Mouse (Mus musculus) kidney, adult 8-10 months (tissue): ENCODE results near the gene Osbpl5.

Source experiments
- DNase-seq, 2 experiments: peaks; one replicate each; pipeline ENCODE4 v3.0.0; 2022

The Osbpl5 gene

GRCm38 (mm10) chr7:143753990-143754715 is 2.6 kb downstream of the Osbpl5 start:
- DNase-seq = peak; percentile 33 to 65

DNA sequence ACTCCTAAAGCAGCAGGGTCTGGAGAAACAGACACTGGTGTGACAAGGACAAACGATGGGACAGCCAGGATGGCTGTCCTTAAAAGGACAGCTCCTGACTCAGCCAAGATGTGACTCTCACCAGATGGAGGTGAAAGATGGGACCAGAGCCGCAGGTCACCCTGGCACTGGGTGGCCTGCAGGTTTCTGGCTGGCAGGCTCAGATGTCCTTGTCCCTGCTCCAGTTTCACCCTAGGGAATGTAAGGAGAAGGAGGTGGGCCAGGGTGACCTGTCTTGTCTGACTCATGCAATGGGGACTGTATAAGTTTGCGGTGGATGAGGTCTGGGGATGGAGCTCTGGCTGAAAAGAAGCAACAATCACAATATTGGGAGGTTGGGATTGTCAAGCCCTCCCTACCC is 4.2 kb downstream of the Osbpl5 start:
- DNase-seq = no peak

DNA sequence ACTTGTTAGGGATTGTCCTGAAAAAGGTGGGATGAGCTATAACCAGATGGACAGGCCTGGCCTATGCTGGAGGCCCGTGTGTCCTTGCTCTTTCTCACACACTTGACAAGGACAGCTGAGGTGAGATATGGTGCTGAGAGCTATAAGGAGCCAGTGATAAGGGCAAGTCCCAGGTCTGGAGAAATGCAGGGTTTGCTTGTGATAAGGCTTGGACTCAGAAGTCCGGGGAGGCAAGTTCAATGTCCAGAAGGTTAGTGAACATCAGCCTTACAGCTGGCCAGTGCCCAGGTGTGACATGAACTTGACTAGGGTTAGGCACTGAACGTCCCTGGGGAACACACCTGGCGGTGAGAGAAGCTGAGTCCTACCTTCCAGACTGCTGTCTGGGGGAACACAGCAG is 4.7 kb downstream of the Osbpl5 start:
- no peak for DNase-seq

GRCm38 (mm10) chr7:143751380-143751779 is 5.4 kb downstream of the Osbpl5 start:
- DNase-seq = no peak

GRCm38 (mm10) chr7:143749045-143749444 is 7.7 kb downstream of the Osbpl5 start:
- DNase-seq = no peak

- peak; percentile 81 to 90 for DNase-seq
Observed at GRCm38 (mm10) chr7:143748041-143748868, 8.5 kb downstream of the Osbpl5 start.

DNA sequence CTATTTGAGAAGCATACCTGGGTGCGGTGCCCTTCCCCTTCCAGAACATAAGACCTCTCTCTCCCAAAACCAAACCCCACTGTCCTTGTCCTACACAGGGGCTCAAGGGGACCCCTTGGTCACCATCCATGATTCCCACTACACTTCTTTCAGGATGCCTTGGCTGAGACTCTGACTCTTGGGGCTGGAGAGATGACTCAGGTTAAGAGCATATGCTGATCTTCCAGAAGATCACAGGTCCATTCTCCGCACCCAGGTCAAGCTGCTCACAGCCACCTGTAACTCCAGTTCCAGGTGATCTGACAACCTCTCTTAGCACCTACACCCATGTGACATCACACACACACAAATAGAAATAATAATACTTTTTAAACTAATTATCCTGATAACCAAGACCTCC is 16.1 kb downstream of the Osbpl5 start:
- DNase-seq = no peak

- DNase-seq = peak; percentile 82 to 84
Observed at GRCm38 (mm10) chr7:143739511-143740461, 17.0 kb downstream of the Osbpl5 start.

- DNase-seq = peak in 1 of 2 experiments; percentile 20
Observed at GRCm38 (mm10) chr7:143738601-143739006, 18.2 kb downstream of the Osbpl5 start.

DNA sequence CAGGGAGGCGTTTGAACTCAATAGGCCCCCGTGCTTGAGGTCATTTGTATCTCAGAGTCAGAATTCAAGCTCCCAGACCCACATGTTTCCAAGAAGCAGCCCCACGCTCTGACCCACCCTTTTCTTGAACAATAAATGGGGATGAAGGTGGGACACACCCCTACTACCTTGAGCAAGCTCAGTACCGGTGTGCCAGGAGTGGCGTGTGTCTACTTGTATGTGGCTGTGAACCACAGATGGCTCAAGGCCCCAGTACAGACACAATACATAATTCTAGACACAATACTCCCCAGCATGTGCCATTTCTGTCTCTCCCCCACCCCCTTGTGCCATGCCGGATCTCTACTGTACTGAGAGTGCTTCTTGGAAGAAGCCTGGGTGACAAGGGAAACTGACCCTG is 18.6 kb downstream of the Osbpl5 start:
- DNase-seq = no peak

DNA sequence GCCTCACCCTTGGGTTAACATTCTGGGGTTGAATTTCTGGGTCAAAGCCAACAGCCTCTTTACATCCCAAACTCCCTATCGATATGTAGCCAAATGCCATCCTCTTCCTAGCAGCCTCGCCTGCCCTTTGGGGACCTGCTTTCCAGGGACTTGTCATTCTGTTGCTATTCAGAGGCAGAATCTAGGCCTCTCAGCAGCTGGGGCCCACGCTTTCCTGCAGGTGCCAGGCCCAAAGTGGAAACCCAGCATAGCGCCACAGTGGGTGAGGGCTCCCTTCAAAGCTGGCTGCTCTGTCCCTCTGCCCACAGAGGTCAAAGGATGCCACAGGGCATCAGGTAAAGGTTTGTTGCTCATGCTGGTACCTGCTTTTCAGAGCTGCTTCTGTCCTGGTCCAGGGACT is 23.0 kb downstream of the Osbpl5 start:
- DNase-seq = no peak

DNA sequence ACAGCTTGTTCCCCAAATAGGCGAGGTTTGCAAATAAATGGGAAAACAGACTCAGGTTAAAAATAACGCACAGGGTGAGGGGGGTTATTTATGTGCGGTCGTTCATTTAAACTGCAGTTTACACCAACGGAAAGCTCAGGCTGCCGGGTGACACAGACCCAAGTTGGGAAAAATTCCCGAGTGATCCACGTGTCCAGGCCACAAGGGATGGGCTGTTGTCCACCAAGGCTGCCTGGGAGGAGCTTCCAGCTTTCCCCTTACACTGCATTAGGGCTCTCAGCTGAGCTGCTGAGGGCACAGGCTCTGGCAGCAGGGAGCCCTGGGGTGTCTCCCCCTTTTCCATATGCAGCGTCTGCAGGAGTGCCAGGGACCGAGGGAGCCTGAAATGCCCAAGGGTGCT is 26.9 kb downstream of the Osbpl5 start:
- DNase-seq = peak; percentile 19 to 35

DNA sequence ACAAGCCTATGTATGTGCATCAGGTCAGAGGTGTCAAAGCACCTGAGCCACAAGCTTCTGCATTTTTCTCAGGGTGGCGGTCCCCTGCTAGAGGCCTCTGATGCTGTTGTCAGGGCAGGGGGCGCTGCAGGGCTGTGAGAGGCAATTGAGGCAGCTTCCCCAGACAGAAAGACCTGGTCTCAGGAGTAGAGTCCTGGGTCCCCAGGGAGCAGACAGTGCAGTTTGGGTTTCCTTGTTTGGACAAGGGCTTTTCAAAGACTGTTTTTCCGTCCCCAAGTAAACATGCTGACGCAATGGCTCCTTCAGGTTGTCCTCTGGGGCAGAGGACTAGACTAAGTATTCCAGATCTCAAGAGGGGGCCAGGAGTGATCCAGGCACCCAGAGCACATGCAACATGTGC is 30.4 kb downstream of the Osbpl5 start:
- no peak for DNase-seq

GRCm38 (mm10) chr7:143723841-143724240 is 32.9 kb downstream of the Osbpl5 start:
- DNase-seq = peak in 1 of 2 experiments; percentile 35

GRCm38 (mm10) chr7:143722646-143723045 is 34.1 kb downstream of the Osbpl5 start:
- DNase-seq = no peak

DNA sequence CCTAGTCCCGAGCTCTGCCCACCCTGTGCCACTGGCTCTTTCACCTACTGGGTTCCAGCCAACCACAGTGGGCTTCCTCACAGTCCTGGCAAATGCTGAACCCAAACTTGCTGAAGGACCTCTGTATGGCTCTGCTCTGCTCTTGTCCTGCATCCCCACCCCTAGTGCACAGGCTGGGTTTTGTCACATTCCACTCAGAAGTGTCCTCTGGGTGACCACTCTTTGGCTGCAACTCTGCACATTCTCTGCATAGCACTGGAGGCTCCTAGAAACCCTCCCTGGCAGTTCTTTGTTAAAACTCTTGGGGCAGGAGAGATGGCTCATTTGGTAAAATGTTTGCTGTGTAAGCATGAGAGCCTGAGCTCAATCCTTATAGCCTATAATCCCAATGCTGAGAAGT is 39.0 kb downstream of the Osbpl5 start:
- peak; percentile 17 to 33 for DNase-seq

DNA sequence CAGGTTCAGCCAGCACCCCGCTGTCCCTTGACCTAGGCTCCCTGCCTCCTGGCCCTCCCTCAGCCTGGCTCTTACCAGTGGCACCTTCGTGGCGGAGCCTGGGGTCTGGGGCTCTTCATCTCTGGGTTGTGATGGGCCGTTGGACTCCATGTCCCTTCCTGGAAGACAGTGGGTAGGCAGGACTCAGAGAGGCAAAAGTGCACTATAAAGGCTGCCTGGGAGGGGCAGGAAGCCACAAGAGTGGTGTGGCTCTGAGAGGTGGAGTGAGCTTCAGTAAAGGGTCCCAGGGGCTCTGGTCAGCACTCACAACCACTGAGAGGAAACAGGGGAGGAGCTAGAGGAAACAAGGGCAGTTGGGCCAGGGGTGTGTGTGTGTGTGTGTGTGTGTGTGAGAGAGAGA is 43.4 kb downstream of the Osbpl5 start:
- no peak for DNase-seq

- no peak for DNase-seq
Observed at GRCm38 (mm10) chr7:143712771-143713348, 43.9 kb downstream of the Osbpl5 start.

- peak in 1 of 2 experiments; percentile 15 for DNase-seq
Observed at GRCm38 (mm10) chr7:143712023-143712422, 44.8 kb downstream of the Osbpl5 start.

GRCm38 (mm10) chr7:143711381-143711780 is 45.4 kb downstream of the Osbpl5 start:
- DNase-seq = peak; percentile 26 to 37

GRCm38 (mm10) chr7:143709395-143709794 is 47.4 kb downstream of the Osbpl5 start:
- no peak for DNase-seq

- DNase-seq = peak; percentile 93 to 97
Observed at GRCm38 (mm10) chr7:143706697-143707438, 49.9 kb downstream of the Osbpl5 start.
